Mouse (Mus musculus) CH12.LX (cell line): ENCODE data around the gene Ttc16. TPM values are rescaled to one million over a fixed set of nuclear protein-coding genes. Genes with fewer than 3 reads are reported as not detected.

ENCODE experiments used
- DNase-seq: peaks from one replicate; pipeline ENCODE4 v3.0.0-alpha.2; 2013; ENCODE audit errors: extremely low read depth
- H3K27ac ChIP-seq: 2 replicates; pipeline ENCODE4 v1.5.1; 2012; ENCODE audit warnings: low read depth, mild to moderate bottlenecking, control low read depth, moderate library complexity; ENCODE audit not compliant: insufficient read depth
- H3K27me3 ChIP-seq: replicated peaks from 2 replicates; pipeline ENCODE3; 2012; ENCODE audit warnings: inconsistent platforms
- H3K36me3 ChIP-seq, 2 experiments: replicated peaks in 1 of 2; 2 replicates each; pipeline versions ENCODE3 to v1.6.1; 2012; ENCODE audit warnings: inconsistent platforms in 1 of 2, low read length in 1 of 2, mild to moderate bottlenecking in 1 of 2, mixed read lengths in 1 of 2, moderate library complexity in 1 of 2; ENCODE audit not compliant: control insufficient read depth in 1 of 2, insufficient read depth in 1 of 2
- H3K4me1 ChIP-seq, 2 experiments: 2 replicates each; pipeline ENCODE4 v1.6.1; 2012; ENCODE audit warnings: inconsistent platforms in 1 of 2, moderate library complexity in 1 of 2; ENCODE audit not compliant: insufficient read depth in 2 of 2, control insufficient read depth in 1 of 2
- H3K4me2 ChIP-seq: 2 replicates; pipeline ENCODE4 v1.6.1; 2012; ENCODE audit warnings: low read depth, mild to moderate bottlenecking, control low read depth; ENCODE audit not compliant: poor library complexity, insufficient read depth, severe bottlenecking
- H3K4me3 ChIP-seq, 3 experiments: fragments of 150-350 bp in 1 of 3; sonication (generic) in 1 of 3; replicated peaks in 1 of 3; 2 replicates each; pipeline versions ENCODE3 to v1.5.1; 2011 to 2012; ENCODE audit warnings: low read depth in 2 of 3, low read length in 2 of 3, mild to moderate bottlenecking in 2 of 3, moderate library complexity in 2 of 3, control low read depth in 1 of 3, improper control_type of control experiment in 1 of 3, inconsistent platforms in 1 of 3, mixed read lengths in 1 of 3; ENCODE audit not compliant: poor library complexity in 1 of 3
- H3K79me2 ChIP-seq: replicated peaks from 2 replicates; pipeline ENCODE4 v1.6.1; 2012; ENCODE audit warnings: mild to moderate bottlenecking, moderate library complexity; ENCODE audit not compliant: control insufficient read depth, poor library complexity, insufficient read depth, severe bottlenecking; ENCODE audit errors: extremely low read depth
- H3K9ac ChIP-seq: 2 replicates; pipeline ENCODE4 v1.6.1; 2012; ENCODE audit warnings: low read depth, mild to moderate bottlenecking, control low read depth, moderate library complexity; ENCODE audit not compliant: insufficient read depth
- H3K9me3 ChIP-seq: replicated peaks from 2 replicates; pipeline ENCODE3; 2012; ENCODE audit warnings: low read length, inconsistent platforms, mixed read lengths
- CHD1 ChIP-seq: IDR thresholded peaks from 2 replicates; pipeline ENCODE4 v1.6.1; 2012; ENCODE audit warnings: low read depth, low read length, improper control_type of control experiment, inconsistent platforms
- CHD2 ChIP-seq: IDR thresholded peaks from 2 replicates; pipeline ENCODE4 v1.6.1; 2011; ENCODE audit warnings: low read length, improper control_type of control experiment
- CTCF ChIP-seq, 2 experiments: IDR thresholded peaks in 1 of 2; conservative IDR thresholded peaks in 1 of 2; 2 replicates each; pipeline ENCODE4 v1.5.1; 2011 to 2012; ENCODE audit warnings: low read depth in 2 of 2, low read length in 2 of 2, improper control_type of control experiment in 1 of 2, inconsistent platforms in 1 of 2, mild to moderate bottlenecking in 1 of 2, moderate library complexity in 1 of 2
- E2F4 ChIP-seq: IDR thresholded peaks from 2 replicates; pipeline ENCODE4 v1.6.1; 2011; ENCODE audit warnings: low read depth, low read length, improper control_type of control experiment; ENCODE audit not compliant: insufficient replicate concordance
- EP300 ChIP-seq: IDR thresholded peaks from 2 replicates; pipeline ENCODE4 v1.6.1; 2011; ENCODE audit warnings: low read length, improper control_type of control experiment
- GABPA ChIP-seq: IDR thresholded peaks from 2 replicates; pipeline ENCODE4 v1.6.1; 2012; ENCODE audit warnings: low read depth, low read length, improper control_type of control experiment, inconsistent platforms; ENCODE audit not compliant: insufficient replicate concordance
- HCFC1 ChIP-seq: IDR thresholded peaks from 2 replicates; pipeline ENCODE4 v1.6.1; 2012; ENCODE audit warnings: low read depth, mild to moderate bottlenecking, inconsistent platforms, low read length, improper control_type of control experiment
- JUN ChIP-seq: IDR thresholded peaks from 2 replicates; pipeline ENCODE4 v1.6.1; 2011; ENCODE audit warnings: low read depth, mild to moderate bottlenecking, low read length, improper control_type of control experiment, moderate library complexity; ENCODE audit not compliant: insufficient read depth
- JUND ChIP-seq: conservative IDR thresholded peaks from 2 replicates; pipeline ENCODE4 v1.6.1; 2011; ENCODE audit warnings: low read depth, low read length, improper control_type of control experiment
- MAX ChIP-seq: IDR thresholded peaks from 2 replicates; pipeline ENCODE4 v1.6.1; 2011; ENCODE audit warnings: low read length, improper control_type of control experiment
- NELFE ChIP-seq: IDR thresholded peaks from 2 replicates; pipeline ENCODE4 v1.6.1; 2011; ENCODE audit warnings: low read depth, low read length, improper control_type of control experiment
- NRF1 ChIP-seq: IDR thresholded peaks from 2 replicates; pipeline ENCODE4 v1.6.1; 2014; ENCODE audit warnings: low read depth, mild to moderate bottlenecking, inconsistent platforms, low read length, improper control_type of control experiment, moderate library complexity
- PAX5 ChIP-seq: IDR thresholded peaks from 2 replicates; pipeline ENCODE4 v1.6.1; 2012; ENCODE audit warnings: low read length, inconsistent platforms, mixed read lengths
- POLR2A ChIP-seq: IDR thresholded peaks from 2 replicates; pipeline ENCODE4 v1.6.1; 2011; ENCODE audit warnings: low read depth, mild to moderate bottlenecking, improper control_type of control experiment, low read length
- SMC3 ChIP-seq: IDR thresholded peaks from 2 replicates; pipeline ENCODE4 v1.6.1; 2011; ENCODE audit warnings: low read depth, low read length, improper control_type of control experiment
- TCF12 ChIP-seq: IDR thresholded peaks from 2 replicates; pipeline ENCODE4 v1.6.1; 2014; ENCODE audit warnings: low read depth, mild to moderate bottlenecking, inconsistent platforms, low read length, improper control_type of control experiment
- USF1 ChIP-seq: IDR thresholded peaks from 2 replicates; pipeline ENCODE4 v1.6.1; 2014; ENCODE audit warnings: low read depth, mild to moderate bottlenecking, inconsistent platforms, low read length, improper control_type of control experiment
- USF2 ChIP-seq: conservative IDR thresholded peaks from 2 replicates; pipeline ENCODE4 v1.6.1; 2011; ENCODE audit warnings: low read depth, low read length, improper control_type of control experiment
- ZKSCAN1 ChIP-seq: IDR thresholded peaks from 2 replicates; pipeline ENCODE4 v1.6.1; 2012; ENCODE audit warnings: low read depth, inconsistent platforms, low read length, improper control_type of control experiment, borderline replicate concordance
- ZMIZ1 ChIP-seq: IDR thresholded peaks from 2 replicates; pipeline ENCODE4 v1.6.1; 2012; ENCODE audit warnings: low read depth, mild to moderate bottlenecking, inconsistent platforms, low read length, improper control_type of control experiment
- dilution Hi-C: fragments of 300-500 bp; cut with MboI; formaldehyde crosslinking; loops from 2 replicates; pipeline ENCODE4 v1.14.3; 2020; ENCODE audit warnings: low sequenced_read_pairs; ENCODE audit not compliant: extremely low pct_unique_long_range_greater_than_20kb, extremely low pct_ligation_motif_present
- in situ Hi-C: fragments of 300-500 bp; cut with MboI; formaldehyde crosslinking; loops from 3 replicates; pipeline ENCODE4 v1.14.3; 2019; ENCODE audit warnings: low sequenced_read_pairs, low pct_ligation_motif_present, low pct_unique_long_range_greater_than_20kb, mixed read lengths
- polyA plus RNA-seq: library from polyadenylated mRNA; unstranded; fragments of >175 nt; gene quantifications from 2 replicates; pipeline ENCODE4 v1.2.1, GENCODE M21; 2012; ENCODE audit warnings: low read depth; ENCODE audit not compliant: insufficient read length
- total RNA-seq, 2 experiments: library from RNA; depleted of rRNA; stranded (reverse); fragments of 300-350 nt in 1 of 2; fragments of >200 nt in 1 of 2; gene quantifications; 2 replicates each; pipeline ENCODE4 v1.2.3; 2012 to 2014

Gene Ttc16
- total and polyA plus RNA-seq, 3 experiments, result 0.11 to 0.81 (median 0.24) TPM

DNA sequence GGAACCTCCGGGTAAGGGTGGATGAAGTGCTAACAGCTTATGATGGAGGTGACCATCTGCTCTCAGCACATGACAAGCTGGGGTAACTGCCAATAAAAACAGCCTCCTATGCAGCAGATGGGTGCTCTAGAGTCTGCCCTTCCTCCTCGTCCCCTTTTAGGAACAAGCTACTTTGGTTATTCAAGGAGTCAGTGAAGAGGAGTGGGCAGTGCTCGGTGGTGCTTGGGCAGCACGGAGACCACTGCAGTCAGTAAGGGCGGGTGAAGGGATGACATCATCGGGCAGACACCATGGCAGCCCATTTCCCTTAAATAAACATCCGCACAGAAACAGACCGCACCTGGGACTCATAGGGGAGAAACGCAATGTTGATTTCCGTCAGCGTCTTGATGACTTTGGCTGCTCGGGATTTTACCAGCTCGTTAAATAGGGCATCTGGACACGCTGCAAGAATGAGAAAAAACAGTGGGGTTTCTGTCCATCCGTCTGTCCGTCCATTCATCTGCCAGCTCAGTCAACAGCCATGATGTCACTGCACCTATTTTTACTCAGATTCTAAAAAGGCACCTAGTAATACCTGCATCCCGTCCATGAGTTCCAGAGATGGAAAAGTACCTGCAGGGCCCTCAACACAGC, 41.6 kb upstream of the Ttc16 start:
- no peak for TF ChIP-seq POLR2A
- no peak for TF ChIP-seq CTCF (conservative IDR thresholded peaks at IDR 0.05 in 1 of 2, IDR thresholded peaks at IDR 0.05 in 1 of 2; ENCODE audit: low read depth in 2 of 2, low read length in 2 of 2)
- TF ChIP-seq CHD2, result no peak
- TF ChIP-seq SMC3, result no peak
- TF ChIP-seq USF1, result no peak
- no peak for TF ChIP-seq PAX5
- TF ChIP-seq CHD1, result no peak
- TF ChIP-seq ZKSCAN1, result no peak
- no peak for TF ChIP-seq JUND
- TF ChIP-seq ZMIZ1, result no peak
- no peak for TF ChIP-seq EP300
- no peak for TF ChIP-seq NRF1
- no peak for TF ChIP-seq TCF12
- no peak for TF ChIP-seq NELFE
- no peak for TF ChIP-seq MAX
- TF ChIP-seq GABPA, result no peak
- no peak for TF ChIP-seq E2F4
- TF ChIP-seq, all 38 proteins: peak for 0
- H3K27ac ChIP-seq, result no peak overlapping the region
- peak overlapping the region; percentile 44; the same call in 1 of the 2 replicates for H3K4me2 ChIP-seq
- peaks cover 0 to 39% of the 10 kb centered on the region in 2 experiments for H3K36me3 ChIP-seq
- H3K4me3 ChIP-seq, result peak overlapping the region in 1 of 3 experiments; percentile 13
- no peak overlapping the region for H3K9ac ChIP-seq
- H3K27me3 ChIP-seq, result no peaks in the 10 kb centered on the region
- dilution Hi-C loops, result no loop called here
- H3K9me3 ChIP-seq, result no peaks in the 10 kb centered on the region
- H3K79me2 ChIP-seq, result no peaks in the 10 kb centered on the region
- in situ Hi-C loops, result no loop called here
- DNase-seq, result peak; percentile 46
- H3K4me1 ChIP-seq, result peaks cover 3 to 25% of the 10 kb centered on the region in 2 experiments

DNA sequence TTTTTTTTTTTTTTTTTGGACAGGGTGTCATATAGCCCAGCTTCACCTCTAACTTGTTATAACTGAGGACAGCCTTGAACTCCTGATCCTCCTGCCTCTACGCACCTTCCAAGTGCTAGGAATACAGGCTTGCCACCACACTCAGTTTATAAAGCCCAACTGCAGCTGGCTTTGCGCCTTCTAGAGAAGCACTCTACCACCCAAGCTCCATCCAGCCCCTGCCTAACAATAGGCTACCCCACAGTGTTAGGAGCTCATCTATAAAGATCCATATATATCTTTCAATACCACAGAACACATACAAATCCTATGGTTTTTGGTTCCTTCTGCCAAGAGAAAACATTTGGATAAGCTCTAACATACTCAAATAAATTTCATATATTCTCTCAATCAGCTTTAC, 41.1 kb upstream of the Ttc16 start:
- in situ Hi-C loops, result no loop called here
- DNase-seq, result no peak
- TF ChIP-seq JUN (no peak), USF2 (no peak), GABPA (no peak), E2F4 (no peak), JUND (no peak), ZKSCAN1 (no peak), NELFE (no peak), HCFC1 (no peak)
- dilution Hi-C loops, result no loop called here
- H3K27ac ChIP-seq, result no peak overlapping the region
- peaks cover 3 to 20% of the 10 kb centered on the region in 2 experiments for H3K4me1 ChIP-seq
- peaks cover 0 to 43% of the 10 kb centered on the region in 2 experiments for H3K36me3 ChIP-seq
- no peak overlapping the region for H3K4me2 ChIP-seq
- no peaks in the 10 kb centered on the region for H3K9me3 ChIP-seq
- no peak overlapping the region for H3K4me3 ChIP-seq
- no peak overlapping the region for H3K9ac ChIP-seq
- H3K27me3 ChIP-seq, result no peaks in the 10 kb centered on the region
- no peaks in the 10 kb centered on the region for H3K79me2 ChIP-seq
